Mouse (Mus musculus) c-Kit-positive CD71-positive TER-119-positive erythroid progenitor cells, embryonic 14.5 days (primary cell): ENCODE results near the gene Mink1.

Experiments
- DNase-seq: peaks from one replicate; pipeline ENCODE4 v3.0.0-alpha.2; 2013; ENCODE audit warnings: low spot score

Mink1 gene

DNA sequence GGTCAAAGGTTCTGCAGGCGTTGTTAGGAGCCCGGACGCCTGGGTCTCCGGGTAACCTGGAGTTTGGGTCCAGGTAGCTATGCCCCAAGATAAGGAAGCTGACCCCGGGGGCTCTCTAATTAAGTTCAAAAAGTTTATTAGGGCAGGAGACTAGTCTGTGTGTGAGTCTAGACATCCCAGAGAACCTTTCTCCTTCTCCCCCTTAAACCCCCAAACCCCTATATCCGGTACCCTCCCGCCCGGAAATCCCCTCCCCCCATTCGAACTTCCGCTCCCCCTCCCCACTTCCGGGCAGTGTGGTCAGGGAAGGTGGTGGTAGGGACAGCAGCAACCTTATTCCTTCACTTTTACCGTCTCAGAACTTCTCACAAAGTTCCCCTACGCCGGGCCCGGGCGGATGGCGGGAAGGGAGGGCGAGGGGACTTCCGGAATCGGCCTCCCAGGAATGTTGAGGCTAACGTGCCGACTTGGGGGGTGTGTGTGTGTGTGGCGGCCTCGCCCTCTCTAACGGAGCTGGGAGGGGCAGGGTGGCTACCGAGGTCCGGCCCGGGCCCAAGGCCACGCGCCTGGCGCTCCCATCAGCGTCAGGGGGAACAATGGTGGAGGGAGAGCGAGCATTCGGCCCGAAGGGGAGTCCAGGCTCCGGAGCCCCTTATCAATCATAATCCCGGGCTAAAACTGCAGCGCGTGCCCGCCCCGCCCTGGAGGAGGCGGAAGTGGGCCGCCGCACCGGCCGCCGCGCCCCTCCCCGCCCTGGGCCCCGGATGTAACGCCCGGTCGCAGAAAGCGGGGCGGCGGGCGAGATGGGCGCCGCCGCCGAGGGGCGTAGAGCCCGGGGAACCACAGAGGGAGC, 90.9 kb downstream of the Mink1 start:
- peak; percentile 69 for DNase-seq

DNA sequence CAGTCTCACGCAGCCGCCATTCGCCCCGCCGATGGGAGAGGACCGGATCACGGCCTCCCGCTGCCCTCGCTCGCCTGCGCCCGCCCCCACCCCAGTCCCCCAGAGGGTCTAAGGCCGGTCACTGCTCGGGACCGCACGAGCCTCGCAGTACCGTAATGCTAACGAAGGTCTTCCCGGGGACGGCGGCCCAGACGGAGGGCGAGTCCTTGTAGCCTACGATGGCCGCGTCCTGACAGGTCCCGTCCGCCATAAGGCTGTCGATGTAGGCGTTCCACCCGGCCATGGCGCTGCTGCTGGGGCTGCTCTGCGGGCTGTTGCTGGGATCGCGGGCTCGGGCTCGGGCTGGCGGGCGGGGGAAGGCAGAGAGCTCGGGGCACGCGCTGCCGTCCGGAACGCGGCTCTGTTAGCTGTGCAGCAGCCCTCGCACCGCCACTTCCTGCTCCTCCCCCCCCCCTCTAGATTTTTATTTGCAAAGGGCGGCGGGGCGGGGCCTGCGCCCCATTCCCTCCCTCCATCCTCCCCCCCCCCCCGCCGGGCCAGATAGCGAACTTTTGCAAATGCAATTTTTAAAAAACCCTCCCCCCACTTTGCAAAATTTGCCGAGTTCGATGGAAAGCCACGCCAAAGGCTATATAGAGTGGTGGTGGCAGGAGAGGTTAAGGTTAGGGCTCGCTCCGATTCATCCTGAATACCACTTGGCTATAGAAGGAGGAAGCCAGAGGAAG, 91.7 kb downstream of the Mink1 start, which contains the start of gene Pfn1:
Gene Pfn1 (minus strand): TSS at position 447 of the 725 bp plus-strand sequence.
- DNase-seq = peak; percentile 82

DNA sequence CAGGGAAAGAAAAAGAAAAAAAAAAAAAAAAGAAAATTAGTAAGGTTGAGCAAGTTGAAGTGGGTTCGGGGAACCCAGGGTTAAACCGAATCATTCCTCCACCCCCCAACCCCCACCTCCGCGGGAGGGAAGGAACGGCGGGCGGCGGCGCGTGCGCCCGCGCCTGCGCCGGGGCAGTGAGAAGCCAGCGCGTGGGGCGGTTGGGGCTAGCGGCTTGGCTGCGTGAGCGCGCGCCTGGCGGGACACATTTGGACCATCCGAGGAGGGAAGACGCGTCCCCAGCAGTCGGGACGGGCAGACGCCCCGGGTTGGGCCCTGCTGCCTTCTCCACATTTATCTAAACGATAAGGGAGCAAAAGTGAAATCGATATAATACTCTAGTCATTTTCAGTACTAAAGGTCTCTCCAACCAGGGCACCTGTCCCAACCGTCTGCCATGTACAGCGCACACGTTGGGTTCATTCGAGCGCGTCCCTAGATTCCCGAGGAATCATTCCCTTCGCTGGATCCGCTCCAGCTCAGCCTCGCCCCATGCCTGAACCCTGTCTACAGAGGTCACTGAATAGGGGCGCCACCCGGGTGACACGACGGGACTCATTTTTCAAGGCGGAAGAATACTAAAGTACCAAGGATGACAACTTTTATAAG, 92.4 kb downstream of the Mink1 start:
- peak; percentile 69 for DNase-seq

DNA sequence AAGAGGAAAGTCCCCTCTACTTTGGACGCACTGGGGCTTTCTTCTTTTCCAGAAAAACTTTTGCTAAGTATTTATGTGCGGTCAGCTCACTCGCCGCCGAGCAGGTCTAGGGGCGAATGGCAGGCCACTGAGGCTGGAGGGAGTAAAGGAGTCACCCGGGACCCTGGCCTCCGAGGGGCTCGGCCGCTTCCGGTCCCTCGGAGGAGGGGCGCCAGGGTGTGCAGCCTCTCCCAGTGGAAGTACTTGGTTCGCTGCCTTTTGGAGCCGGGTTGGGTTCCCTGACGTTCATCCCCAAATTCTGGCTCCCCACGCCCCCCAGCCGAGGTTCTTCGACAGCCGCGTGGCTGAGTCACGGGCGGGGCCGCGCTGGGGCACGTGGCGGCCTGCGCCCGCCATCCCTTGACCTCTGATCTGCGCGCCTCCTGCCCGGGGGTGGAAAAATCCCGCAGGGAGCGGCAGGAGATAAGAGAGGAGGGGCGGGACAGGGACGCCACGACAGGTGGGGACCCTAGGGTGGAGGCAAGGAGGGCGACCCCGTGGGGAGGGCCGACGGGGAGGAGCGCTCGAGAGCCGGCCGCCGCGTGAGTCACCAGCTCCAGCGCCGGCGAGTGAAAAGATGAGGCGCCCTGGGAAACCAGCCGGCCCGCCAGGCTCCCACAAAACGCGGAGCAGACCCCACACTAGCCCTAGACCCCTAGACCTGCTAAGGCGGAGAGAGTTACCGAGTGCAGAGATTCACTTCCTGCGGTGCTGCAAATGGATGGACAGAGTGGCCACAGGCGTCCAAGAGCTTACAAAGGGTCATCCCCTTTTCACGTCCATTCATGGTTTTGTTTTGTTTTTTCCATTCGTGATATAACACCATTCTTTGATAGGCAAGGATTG, 93.1 kb downstream of the Mink1 start:
- DNase-seq = no peak

DNA sequence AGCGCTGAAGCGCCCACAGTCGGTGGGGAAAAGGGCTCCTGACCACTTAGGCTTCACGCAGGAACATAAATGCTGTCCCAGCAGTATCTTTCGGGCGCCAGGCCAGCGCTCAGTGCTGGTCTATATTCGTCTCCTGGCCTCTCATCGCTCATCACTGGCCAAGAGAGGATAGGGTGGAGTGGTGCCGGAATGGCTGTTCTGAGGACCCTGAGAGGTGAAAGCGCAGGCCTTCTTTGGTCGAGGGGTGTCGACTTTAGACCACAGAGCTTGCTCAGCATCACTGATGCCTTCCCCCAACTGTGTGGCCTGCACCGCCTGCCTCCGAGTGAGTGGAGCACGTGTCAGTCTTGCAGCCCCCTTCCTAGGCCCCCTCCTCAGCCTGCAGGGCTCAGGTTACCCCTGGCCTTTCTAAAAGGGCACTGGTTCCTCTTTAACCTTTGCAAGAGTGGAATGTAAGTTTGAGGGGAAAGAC, 93.8 kb downstream of the Mink1 start:
- no peak for DNase-seq

DNA sequence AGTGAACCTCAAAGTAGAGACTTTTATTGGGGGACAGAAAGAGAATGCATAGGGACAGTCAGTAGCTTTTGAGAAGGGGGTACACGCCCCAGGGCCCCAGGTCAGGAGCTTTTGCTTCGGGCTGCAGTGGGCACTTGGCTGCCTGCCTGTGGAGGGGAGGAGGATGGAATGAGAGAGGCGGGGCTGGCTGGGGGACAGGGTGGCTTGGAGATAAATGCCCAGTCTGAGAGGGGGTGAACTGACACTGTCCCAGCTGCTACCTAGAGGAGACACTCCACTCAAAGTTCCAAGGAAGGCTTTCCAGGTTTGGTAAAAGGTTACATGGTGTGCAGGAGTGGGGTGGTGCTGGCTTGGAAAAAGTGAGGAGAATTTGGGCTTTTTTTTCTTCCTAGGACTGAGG, 94.3 kb downstream of the Mink1 start, which contains the start of gene Eno3:
Gene Eno3 (plus strand): TSS at position 239 of the 400 bp plus-strand sequence.
- DNase-seq = no peak

DNA sequence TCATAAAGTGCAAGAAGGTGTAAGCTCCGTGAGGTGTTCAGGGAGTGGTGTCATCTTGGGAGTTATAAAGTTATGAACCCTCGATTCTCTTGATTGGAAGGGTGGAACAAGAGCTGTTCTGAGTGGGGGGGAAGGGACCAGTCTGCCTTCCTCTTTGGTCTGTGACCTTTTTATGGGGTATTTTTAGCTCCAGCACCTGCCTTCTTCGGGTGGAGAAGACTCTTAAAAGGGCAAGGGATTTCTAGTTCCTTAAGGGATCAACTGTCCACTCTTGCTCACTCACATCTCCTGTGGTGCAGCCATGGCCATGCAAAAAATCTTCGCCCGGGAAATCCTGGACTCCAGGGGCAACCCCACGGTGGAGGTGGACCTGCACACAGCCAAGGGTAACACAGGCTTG, 94.9 kb downstream of the Mink1 start:
- no peak for DNase-seq

DNA sequence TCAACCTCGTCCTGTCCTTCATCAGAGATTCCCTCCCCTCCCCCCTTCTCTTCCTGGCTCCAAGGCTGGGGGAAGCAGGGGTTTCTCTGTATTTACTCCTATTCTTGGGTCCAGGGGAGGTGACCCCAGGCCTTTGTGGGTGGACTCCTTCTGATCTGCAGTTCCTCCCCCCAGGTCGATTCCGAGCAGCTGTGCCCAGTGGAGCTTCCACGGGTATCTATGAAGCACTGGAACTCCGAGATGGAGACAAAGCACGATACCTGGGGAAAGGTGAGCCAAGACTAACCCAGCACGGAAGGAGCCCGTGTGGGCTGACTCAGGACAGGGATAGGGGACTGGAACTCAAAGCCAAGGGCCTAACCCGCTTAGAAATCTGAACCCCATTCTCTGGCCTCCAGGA, 95.3 kb downstream of the Mink1 start:
- no peak for DNase-seq

DNA sequence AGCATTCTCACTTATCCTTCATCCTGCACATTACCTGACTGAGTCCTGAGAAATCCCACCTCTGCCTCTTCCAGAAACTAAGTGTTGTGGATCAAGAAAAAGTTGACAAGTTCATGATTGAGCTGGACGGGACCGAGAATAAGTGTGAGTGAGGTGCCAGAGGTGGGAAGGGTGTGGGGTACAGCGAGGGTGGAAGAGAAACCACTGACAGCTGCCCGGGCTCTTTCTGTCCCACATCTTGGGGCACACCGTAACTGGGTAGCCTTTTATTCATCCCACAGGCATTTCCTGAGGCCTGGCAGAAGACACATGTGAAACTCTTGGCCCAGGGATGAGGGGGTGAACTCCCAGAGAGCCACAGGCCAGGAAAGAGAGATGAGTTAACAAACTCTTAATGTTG, 95.8 kb downstream of the Mink1 start:
- no peak for DNase-seq

DNA sequence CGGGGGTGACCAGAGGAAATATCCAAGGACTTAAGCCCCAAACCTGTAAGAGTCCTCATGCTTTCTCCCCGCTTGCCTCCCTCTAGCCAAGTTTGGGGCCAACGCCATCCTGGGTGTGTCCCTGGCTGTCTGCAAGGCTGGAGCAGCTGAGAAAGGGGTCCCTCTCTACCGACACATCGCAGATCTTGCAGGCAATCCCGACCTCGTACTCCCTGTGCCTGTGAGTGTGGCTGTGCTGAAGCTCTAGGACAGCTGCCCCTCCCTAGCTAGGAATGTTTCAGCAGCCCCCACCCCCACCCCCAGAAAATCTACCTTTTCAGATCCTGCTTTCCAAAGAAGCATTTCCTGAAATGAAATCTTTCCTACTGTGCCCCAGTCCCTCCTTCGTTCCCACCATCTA, 96.3 kb downstream of the Mink1 start:
- DNase-seq = no peak

DNA sequence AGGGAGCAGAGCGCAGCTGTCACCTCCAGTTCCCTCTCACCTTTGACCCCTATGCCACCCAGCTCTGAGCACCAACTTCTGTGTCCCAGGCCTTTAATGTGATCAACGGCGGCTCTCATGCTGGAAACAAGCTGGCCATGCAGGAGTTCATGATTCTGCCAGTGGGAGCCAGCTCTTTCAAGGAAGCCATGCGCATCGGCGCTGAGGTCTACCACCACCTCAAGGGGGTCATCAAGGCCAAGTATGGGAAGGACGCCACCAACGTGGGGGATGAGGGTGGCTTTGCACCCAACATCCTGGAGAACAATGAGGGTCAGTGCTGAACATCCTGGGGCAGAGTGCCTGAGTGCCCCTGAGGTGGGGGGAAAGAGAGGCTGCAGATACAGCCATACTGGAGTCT, 97.9 kb downstream of the Mink1 start:
- DNase-seq = no peak

DNA sequence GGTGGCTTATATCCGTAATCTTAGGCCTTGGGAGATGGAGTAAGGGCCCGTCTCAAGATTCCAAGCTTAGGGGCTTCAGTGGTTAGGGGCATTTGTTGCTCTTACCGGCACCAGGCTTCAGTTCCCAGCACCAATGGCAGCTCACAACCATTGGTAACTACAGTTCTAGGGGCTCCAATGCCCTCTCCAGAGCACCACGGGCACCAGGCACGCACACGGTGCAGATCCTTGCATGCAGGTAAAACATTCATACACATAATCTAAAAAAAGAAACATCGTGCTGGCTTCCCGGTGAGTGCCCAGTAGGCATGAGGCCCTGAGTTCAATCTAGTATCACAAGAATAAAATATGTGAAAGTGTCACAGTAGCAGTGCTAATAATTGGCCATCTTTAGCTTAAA, 100.4 kb downstream of the Mink1 start:
- DNase-seq = no peak

DNA sequence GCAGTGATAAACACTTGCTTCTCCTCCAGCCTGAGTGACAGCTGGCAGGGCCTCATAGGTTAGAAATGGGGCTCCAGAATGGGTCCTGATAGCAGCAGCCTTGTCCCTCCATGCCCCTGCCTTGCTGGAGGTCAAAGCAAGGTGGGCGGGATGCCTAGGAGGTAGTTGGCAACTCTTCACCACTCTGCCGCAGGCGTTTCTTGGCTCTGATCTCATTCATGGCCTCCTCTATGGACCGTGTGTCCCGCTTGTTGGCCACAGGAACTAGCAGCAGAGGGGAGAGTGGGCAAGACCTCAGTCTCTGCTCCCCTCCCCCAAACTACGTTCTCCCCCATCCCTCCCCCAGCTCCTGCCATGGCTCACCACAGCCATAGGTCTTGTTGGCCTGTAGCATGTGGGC, 101.3 kb downstream of the Mink1 start:
- no peak for DNase-seq
